Mouse (Mus musculus): Measurements from ENCODE around the gene Camsap2.

DNA sequence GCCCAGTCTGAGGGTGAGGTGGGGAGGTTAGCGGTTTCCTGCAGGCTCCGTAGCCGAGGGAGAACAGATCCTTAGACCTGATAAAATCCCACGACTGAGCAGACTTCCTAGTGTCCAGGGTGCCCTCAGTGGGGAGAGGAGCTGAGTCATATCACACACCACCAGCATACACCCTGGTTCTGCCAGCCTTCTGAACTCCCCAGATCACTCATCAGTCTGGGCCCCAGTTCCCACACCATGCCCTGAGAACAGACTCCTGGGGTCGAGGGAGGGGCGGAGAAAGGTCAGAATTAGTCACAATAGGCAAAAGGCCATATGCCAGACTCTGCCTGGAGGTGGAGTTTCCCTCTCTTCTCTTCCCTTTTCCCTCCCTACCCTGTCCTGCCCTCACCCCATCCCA lies 90.7 kb downstream of the Camsap2 start:
- no peak for TF ChIP-seq GATA1 (IDR thresholded peaks at IDR 0.05; ENCODE audit: borderline replicate concordance, low read length)
- no peak for TF ChIP-seq FLI1 (IDR thresholded peaks at IDR 0.05; ENCODE audit: low read length)

Data from megakaryocyte, embryonic 14.5 days (primary cell).